Mouse (Mus musculus): ENCODE measurements around the gene Rest.
"Not testable (repeated sequence)": the region's sequence is repeated elsewhere in the genome, so short reads cannot be mapped to it uniquely, and the experiment has no call there.

Rest gene

GRCm38 (mm10) chr5:77265081-77265670 is at the start of gene Rest:
Gene Rest (plus strand): TSS chr5:77265491.
- peak; percentile 81 for DNase-seq (ENCODE audit: low read depth)

- peak; percentile 91 for DNase-seq (ENCODE audit: low read depth)
Observed at GRCm38 (mm10) chr5:77217211-77217610, 48.1 kb upstream of the Rest start.

- peak; percentile 72 for DNase-seq (ENCODE audit: low read depth)
Observed at GRCm38 (mm10) chr5:77217724-77218123, 47.6 kb upstream of the Rest start.

- peak; percentile 69 for DNase-seq (ENCODE audit: low read depth)
Observed at GRCm38 (mm10) chr5:77223043-77223975, 42.0 kb upstream of the Rest start.

GRCm38 (mm10) chr5:77228986-77229385 is 36.3 kb upstream of the Rest start:
- peak; percentile 78 for DNase-seq (ENCODE audit: low read depth)

- not testable (repeated sequence) for DNase-seq (ENCODE audit: low read depth)
Observed at GRCm38 (mm10) chr5:77231863-77232262, 33.4 kb upstream of the Rest start.

- no peak for DNase-seq (ENCODE audit: low read depth)
Observed at GRCm38 (mm10) chr5:77234921-77235320, 30.4 kb upstream of the Rest start.

- no peak for DNase-seq (ENCODE audit: low read depth)
Observed at GRCm38 (mm10) chr5:77237104-77237503, 28.2 kb upstream of the Rest start.

- DNase-seq (ENCODE audit: low read depth) = peak; percentile 47
Observed at GRCm38 (mm10) chr5:77244331-77244987, 20.8 kb upstream of the Rest start.

GRCm38 (mm10) chr5:77245463-77245786 is 19.9 kb upstream of the Rest start:
- DNase-seq (ENCODE audit: low read depth) = peak; percentile 82

- peak; percentile 92 for DNase-seq (ENCODE audit: low read depth)
Observed at GRCm38 (mm10) chr5:77245787-77246671, 19.3 kb upstream of the Rest start.

GRCm38 (mm10) chr5:77250083-77250482 is 15.2 kb upstream of the Rest start:
- no peak for DNase-seq (ENCODE audit: low read depth)

GRCm38 (mm10) chr5:77251656-77252055 is 13.6 kb upstream of the Rest start:
- peak; percentile 53 for DNase-seq (ENCODE audit: low read depth)

- DNase-seq (ENCODE audit: low read depth) = peak; percentile 76
Observed at GRCm38 (mm10) chr5:77252115-77252827, 13.0 kb upstream of the Rest start.

GRCm38 (mm10) chr5:77253154-77253553 is 12.1 kb upstream of the Rest start:
- peak; percentile 45 for DNase-seq (ENCODE audit: low read depth)

GRCm38 (mm10) chr5:77254402-77254801 is 10.9 kb upstream of the Rest start:
- DNase-seq (ENCODE audit: low read depth) = no peak

- no peak for DNase-seq (ENCODE audit: low read depth)
Observed at GRCm38 (mm10) chr5:77257603-77258002, 7.7 kb upstream of the Rest start.

- DNase-seq (ENCODE audit: low read depth) = no peak
Observed at GRCm38 (mm10) chr5:77259315-77259714, 6.0 kb upstream of the Rest start.

- no peak for DNase-seq (ENCODE audit: low read depth)
Observed at GRCm38 (mm10) chr5:77260141-77260540, 5.2 kb upstream of the Rest start.

- no peak for DNase-seq (ENCODE audit: low read depth)
Observed at GRCm38 (mm10) chr5:77261137-77261536, 4.2 kb upstream of the Rest start.

- no peak for DNase-seq (ENCODE audit: low read depth)
Observed at GRCm38 (mm10) chr5:77262105-77262504, 3.2 kb upstream of the Rest start.

Data from induced T-regulatory cell, adult 2 months (primary cell).